Mouse (Mus musculus): ENCODE data around the gene Sec22a.

- TF ChIP-seq CTCF (IDR thresholded peaks at IDR 0.05; ENCODE audit: low read depth) (no peak), EP300 (IDR thresholded peaks at IDR 0.05; ENCODE audit: low read depth) (no peak)
Observed at GRCm38 (mm10) chr16:35307331-35307730, 56.4 kb downstream of the Sec22a start.

Measured in liver, postnatal 0 days (tissue).